Mouse (Mus musculus) layer of hippocampus, postnatal 14 days (tissue): ENCODE results near the gene Paqr5. TPM values are rescaled to one million over a fixed set of nuclear protein-coding genes. Genes with fewer than 3 reads are reported as not detected.

Experiments used
- DNase-seq, 2 experiments: peaks; one replicate each; pipeline ENCODE4 v3.0.0; 2021 to 2022; ENCODE audit warnings: low spot score in 2 of 2, mixed read lengths in 1 of 2
- long read RNA-seq, 2 experiments: library from polyadenylated mRNA; stranded (forward); transcript quantifications; one replicate each; pipeline ENCODE4 v2.0.0; 2021
- total RNA-seq, 2 experiments: library from RNA; stranded (reverse); gene quantifications; 2 replicates each; pipeline ENCODE4 v1.2.3; 2021

Gene Paqr5
- 1 to 10 TPM; 2.0 to 3.8 TPM for total RNA-seq
- long read RNA-seq, experiment 1, partial matches to known transcripts, result 2 of 2 reads
- long read RNA-seq, experiment 1, other reads (novel, unspliced or antisense), result 0 of 2 reads
- long read RNA-seq, experiment 2, transcript Paqr5-201 (8 exons, 3,566 nt), result major isoform, 5 of 11 reads
- long read RNA-seq, experiment 2, partial matches to known transcripts, result 2 of 11 reads
- long read RNA-seq, experiment 2, other reads (novel, unspliced or antisense), result 4 of 11 reads

GRCm38 (mm10) chr9:62026600-62026999 is at the start of gene Paqr5:
Gene Paqr5, minus strand, starts transcription at chr9:62026856.
- DNase-seq, result no peak

- no peak for DNase-seq
Observed at GRCm38 (mm10) chr9:62062234-62062633, 35.6 kb upstream of the Paqr5 start.

GRCm38 (mm10) chr9:62060431-62060830 is 33.8 kb upstream of the Paqr5 start:
- no peak for DNase-seq

GRCm38 (mm10) chr9:62059941-62060340 is 33.3 kb upstream of the Paqr5 start:
- no peak for DNase-seq

- DNase-seq, result no peak
Observed at GRCm38 (mm10) chr9:62057881-62058506, 31.3 kb upstream of the Paqr5 start.

- no peak for DNase-seq
Observed at GRCm38 (mm10) chr9:62056206-62056605, 29.6 kb upstream of the Paqr5 start.

- peak in 1 of 2 experiments; percentile 20 for DNase-seq
Observed at GRCm38 (mm10) chr9:62050801-62051200, 24.1 kb upstream of the Paqr5 start.

GRCm38 (mm10) chr9:62049166-62049565 is 22.5 kb upstream of the Paqr5 start:
- no peak for DNase-seq

GRCm38 (mm10) chr9:62042167-62042566 is 15.5 kb upstream of the Paqr5 start:
- DNase-seq, result no peak

- peak; percentile 79 to 86 for DNase-seq
Observed at GRCm38 (mm10) chr9:62040008-62040608, 13.5 kb upstream of the Paqr5 start.

GRCm38 (mm10) chr9:62035806-62036205 is 9.2 kb upstream of the Paqr5 start:
- DNase-seq, result no peak

- no peak for DNase-seq
Observed at GRCm38 (mm10) chr9:62032206-62032605, 5.5 kb upstream of the Paqr5 start.

- no peak for DNase-seq
Observed at GRCm38 (mm10) chr9:62028072-62028471, 1.4 kb upstream of the Paqr5 start.

GRCm38 (mm10) chr9:62025056-62025455 is 1.6 kb downstream of the Paqr5 start:
- DNase-seq, result no peak

GRCm38 (mm10) chr9:62023879-62024278 is 2.8 kb downstream of the Paqr5 start:
- DNase-seq, result no peak

- no peak for DNase-seq
Observed at GRCm38 (mm10) chr9:62022961-62023680, 3.5 kb downstream of the Paqr5 start.

- no peak for DNase-seq
Observed at GRCm38 (mm10) chr9:62021583-62022120, 5.0 kb downstream of the Paqr5 start.

GRCm38 (mm10) chr9:62020259-62020658 is 6.4 kb downstream of the Paqr5 start:
- no peak for DNase-seq

GRCm38 (mm10) chr9:62018229-62019093 is 8.2 kb downstream of the Paqr5 start:
- no peak for DNase-seq

- DNase-seq, result no peak
Observed at GRCm38 (mm10) chr9:62017329-62017728, 9.3 kb downstream of the Paqr5 start.

- no peak for DNase-seq
Observed at GRCm38 (mm10) chr9:62015504-62015903, 11.2 kb downstream of the Paqr5 start.
